Mouse (Mus musculus) CH12.LX (cell line): Measurements from ENCODE around the gene Phkg1. TPM values are rescaled to one million over a fixed set of nuclear protein-coding genes. Genes with fewer than 3 reads are reported as not detected.
"Not testable (repeated sequence)": the region's sequence is repeated elsewhere in the genome, so short reads cannot be mapped to it uniquely, and the experiment has no call there.

Experiments used
- DNase-seq: peaks from one replicate; pipeline ENCODE4 v3.0.0-alpha.2; 2013; ENCODE audit errors: extremely low read depth
- H3K27ac ChIP-seq: 2 replicates; pipeline ENCODE4 v1.5.1; 2012; ENCODE audit warnings: low read depth, mild to moderate bottlenecking, control low read depth, moderate library complexity; ENCODE audit not compliant: insufficient read depth
- H3K27me3 ChIP-seq: replicated peaks from 2 replicates; pipeline ENCODE3; 2012; ENCODE audit warnings: inconsistent platforms
- H3K36me3 ChIP-seq, 2 experiments: replicated peaks in 1 of 2; 2 replicates each; pipeline versions ENCODE3 to v1.6.1; 2012; ENCODE audit warnings: inconsistent platforms in 1 of 2, low read length in 1 of 2, mild to moderate bottlenecking in 1 of 2, mixed read lengths in 1 of 2, moderate library complexity in 1 of 2; ENCODE audit not compliant: control insufficient read depth in 1 of 2, insufficient read depth in 1 of 2
- H3K4me1 ChIP-seq, 2 experiments: 2 replicates each; pipeline ENCODE4 v1.6.1; 2012; ENCODE audit warnings: inconsistent platforms in 1 of 2, moderate library complexity in 1 of 2; ENCODE audit not compliant: insufficient read depth in 2 of 2, control insufficient read depth in 1 of 2
- H3K4me2 ChIP-seq: 2 replicates; pipeline ENCODE4 v1.6.1; 2012; ENCODE audit warnings: low read depth, mild to moderate bottlenecking, control low read depth; ENCODE audit not compliant: poor library complexity, insufficient read depth, severe bottlenecking
- H3K4me3 ChIP-seq, 3 experiments: fragments of 150-350 bp in 1 of 3; sonication (generic) in 1 of 3; replicated peaks in 1 of 3; 2 replicates each; pipeline versions ENCODE3 to v1.5.1; 2011 to 2012; ENCODE audit warnings: low read depth in 2 of 3, low read length in 2 of 3, mild to moderate bottlenecking in 2 of 3, moderate library complexity in 2 of 3, control low read depth in 1 of 3, improper control_type of control experiment in 1 of 3, inconsistent platforms in 1 of 3, mixed read lengths in 1 of 3; ENCODE audit not compliant: poor library complexity in 1 of 3
- H3K79me2 ChIP-seq: replicated peaks from 2 replicates; pipeline ENCODE4 v1.6.1; 2012; ENCODE audit warnings: mild to moderate bottlenecking, moderate library complexity; ENCODE audit not compliant: control insufficient read depth, poor library complexity, insufficient read depth, severe bottlenecking; ENCODE audit errors: extremely low read depth
- H3K9ac ChIP-seq: 2 replicates; pipeline ENCODE4 v1.6.1; 2012; ENCODE audit warnings: low read depth, mild to moderate bottlenecking, control low read depth, moderate library complexity; ENCODE audit not compliant: insufficient read depth
- H3K9me3 ChIP-seq: replicated peaks from 2 replicates; pipeline ENCODE3; 2012; ENCODE audit warnings: low read length, inconsistent platforms, mixed read lengths
- BHLHE40 ChIP-seq: IDR thresholded peaks from 2 replicates; pipeline ENCODE4 v1.6.1; 2011; ENCODE audit warnings: mild to moderate bottlenecking, low read depth, low read length, improper control_type of control experiment
- CHD1 ChIP-seq: IDR thresholded peaks from 2 replicates; pipeline ENCODE4 v1.6.1; 2012; ENCODE audit warnings: low read depth, low read length, improper control_type of control experiment, inconsistent platforms
- CHD2 ChIP-seq: IDR thresholded peaks from 2 replicates; pipeline ENCODE4 v1.6.1; 2011; ENCODE audit warnings: low read length, improper control_type of control experiment
- ELF1 ChIP-seq: IDR thresholded peaks from 2 replicates; pipeline ENCODE4 v1.6.1; 2014; ENCODE audit warnings: low read depth, mild to moderate bottlenecking, inconsistent platforms, low read length, improper control_type of control experiment
- EP300 ChIP-seq: IDR thresholded peaks from 2 replicates; pipeline ENCODE4 v1.6.1; 2011; ENCODE audit warnings: low read length, improper control_type of control experiment
- GABPA ChIP-seq: IDR thresholded peaks from 2 replicates; pipeline ENCODE4 v1.6.1; 2012; ENCODE audit warnings: low read depth, low read length, improper control_type of control experiment, inconsistent platforms; ENCODE audit not compliant: insufficient replicate concordance
- HCFC1 ChIP-seq: IDR thresholded peaks from 2 replicates; pipeline ENCODE4 v1.6.1; 2012; ENCODE audit warnings: low read depth, mild to moderate bottlenecking, inconsistent platforms, low read length, improper control_type of control experiment
- MAX ChIP-seq: IDR thresholded peaks from 2 replicates; pipeline ENCODE4 v1.6.1; 2011; ENCODE audit warnings: low read length, improper control_type of control experiment
- MAZ ChIP-seq: IDR thresholded peaks from 2 replicates; pipeline ENCODE4 v1.6.1; 2012; ENCODE audit warnings: low read depth, mild to moderate bottlenecking, inconsistent platforms, low read length, improper control_type of control experiment, moderate library complexity
- MXI1 ChIP-seq: IDR thresholded peaks from 2 replicates; pipeline ENCODE4 v1.6.1; 2011; ENCODE audit warnings: mild to moderate bottlenecking, low read depth, low read length, improper control_type of control experiment
- MYC ChIP-seq: IDR thresholded peaks from 2 replicates; pipeline ENCODE4 v1.6.1; 2011; ENCODE audit warnings: low read depth, mild to moderate bottlenecking, improper control_type of control experiment, low read length
- PAX5 ChIP-seq: IDR thresholded peaks from 2 replicates; pipeline ENCODE4 v1.6.1; 2012; ENCODE audit warnings: low read length, inconsistent platforms, mixed read lengths
- POLR2A ChIP-seq: IDR thresholded peaks from 2 replicates; pipeline ENCODE4 v1.6.1; 2011; ENCODE audit warnings: low read depth, mild to moderate bottlenecking, improper control_type of control experiment, low read length
- RCOR1 ChIP-seq: conservative IDR thresholded peaks from 2 replicates; pipeline ENCODE4 v1.6.1; 2012; ENCODE audit warnings: low read depth, mild to moderate bottlenecking, inconsistent platforms, low read length, improper control_type of control experiment
- SIN3A ChIP-seq: IDR thresholded peaks from 2 replicates; pipeline ENCODE4 v1.6.1; 2012; ENCODE audit warnings: low read length, improper control_type of control experiment, inconsistent platforms
- SMC3 ChIP-seq: IDR thresholded peaks from 2 replicates; pipeline ENCODE4 v1.6.1; 2011; ENCODE audit warnings: low read depth, low read length, improper control_type of control experiment
- TBP ChIP-seq: conservative IDR thresholded peaks from 2 replicates; pipeline ENCODE4 v1.6.1; 2011; ENCODE audit warnings: low read depth, low read length, improper control_type of control experiment
- ZC3H11A ChIP-seq: IDR thresholded peaks from 2 replicates; pipeline ENCODE4 v1.6.1; 2012; ENCODE audit warnings: low read depth, mild to moderate bottlenecking, inconsistent platforms, low read length, improper control_type of control experiment
- ZKSCAN1 ChIP-seq: IDR thresholded peaks from 2 replicates; pipeline ENCODE4 v1.6.1; 2012; ENCODE audit warnings: low read depth, inconsistent platforms, low read length, improper control_type of control experiment, borderline replicate concordance
- dilution Hi-C: fragments of 300-500 bp; cut with MboI; formaldehyde crosslinking; loops from 2 replicates; pipeline ENCODE4 v1.14.3; 2020; ENCODE audit warnings: low sequenced_read_pairs; ENCODE audit not compliant: extremely low pct_unique_long_range_greater_than_20kb, extremely low pct_ligation_motif_present
- in situ Hi-C: fragments of 300-500 bp; cut with MboI; formaldehyde crosslinking; loops from 3 replicates; pipeline ENCODE4 v1.14.3; 2019; ENCODE audit warnings: low sequenced_read_pairs, low pct_ligation_motif_present, low pct_unique_long_range_greater_than_20kb, mixed read lengths
- polyA plus RNA-seq: library from polyadenylated mRNA; unstranded; fragments of >175 nt; gene quantifications from 2 replicates; pipeline ENCODE4 v1.2.1, GENCODE M21; 2012; ENCODE audit warnings: low read depth; ENCODE audit not compliant: insufficient read length
- total RNA-seq, 2 experiments: library from RNA; depleted of rRNA; stranded (reverse); fragments of 300-350 nt in 1 of 2; fragments of >200 nt in 1 of 2; gene quantifications; 2 replicates each; pipeline ENCODE4 v1.2.3; 2012 to 2014

Phkg1 gene
- total and polyA plus RNA-seq, 3 experiments = 0.21 to 0.61 (median 0.23) TPM

GRCm38 (mm10) chr5:129943402-129943801 lies 45.1 kb upstream of the Phkg1 start:
- dilution Hi-C loops (no loop called here), in situ Hi-C loops (no loop called here)
- Histone ChIP-seq H3K4me2 (no peak overlapping the region; the same call in 1 of the 2 replicates), H3K4me3 (no peak overlapping the region), H3K4me1 (peaks cover 0 to 26% of the 10 kb centered on the region in 2 experiments; a peak in 2 of 4 replicates), H3K27me3 (no peaks in the 10 kb centered on the region), H3K27ac (no peak overlapping the region), H3K79me2 (peaks cover 13% of the 10 kb centered on the region), H3K9me3 (no peaks in the 10 kb centered on the region), H3K36me3 (peaks cover 4 to 21% of the 10 kb centered on the region in 2 experiments), H3K9ac (no peak overlapping the region; the same call in 1 of the 2 replicates)
- DNase-seq = no peak
- no peak for TF ChIP-seq MAZ
- TF ChIP-seq SMC3 = no peak
- TF ChIP-seq MYC = no peak
- no peak for TF ChIP-seq CHD2
- no peak for TF ChIP-seq ELF1
- TF ChIP-seq PAX5 = no peak
- no peak for TF ChIP-seq GABPA
- TF ChIP-seq BHLHE40 = no peak
- TF ChIP-seq RCOR1 = no peak
- no peak for TF ChIP-seq TBP
- no peak for TF ChIP-seq CHD1
- no peak for TF ChIP-seq HCFC1
- TF ChIP-seq EP300 = no peak
- no peak for TF ChIP-seq ZKSCAN1
- no peak for TF ChIP-seq ZC3H11A
- no peak for TF ChIP-seq MAX
- TF ChIP-seq MXI1 = no peak
- no peak for TF ChIP-seq POLR2A

- Histone ChIP-seq H3K9ac (peak overlapping the region; percentile 90), H3K4me3 (peak overlapping the region; percentile 86 to 98 (median 88)), H3K4me1 (peaks cover 0 to 19% of the 10 kb centered on the region in 2 experiments; a peak in 2 of 4 replicates), H3K4me2 (peak overlapping the region; percentile 94), H3K36me3 (peaks cover 4 to 16% of the 10 kb centered on the region in 2 experiments), H3K79me2 (peaks cover 13% of the 10 kb centered on the region)
- H3K27me3 ChIP-seq, in situ Hi-C loops, H3K9me3 ChIP-seq, dilution Hi-C loops, H3K27ac ChIP-seq: not testable (repeated sequence)
- peak; percentile 32; the same call in 1 of the 2 replicates for TF ChIP-seq SIN3A
- peak; percentile 34 for DNase-seq
Measured at GRCm38 (mm10) chr5:129942073-129942939, 44.0 kb upstream of the Phkg1 start.
